Mouse (Mus musculus) myocyte (in vitro differentiated cells): ENCODE results near the gene Ibsp.

Experiments used
- CEBPB ChIP-seq: IDR thresholded peaks from 2 replicates; pipeline ENCODE4 v1.6.1; 2011; ENCODE audit warnings: mild to moderate bottlenecking, moderate library complexity; ENCODE audit not compliant: poor library complexity, insufficient read depth, severe bottlenecking
- E2F4 ChIP-seq: IDR thresholded peaks from one replicate; pipeline ENCODE4 v1.6.1; 2011; ENCODE audit warnings: mild to moderate bottlenecking, control low read depth, moderate library complexity; ENCODE audit not compliant: insufficient read depth
- MAX ChIP-seq: IDR thresholded peaks from one replicate; pipeline ENCODE4 v1.6.1; 2011; ENCODE audit warnings: low read depth, mild to moderate bottlenecking, control low read depth
- POLR2A ChIP-seq: IDR thresholded peaks from one replicate; pipeline ENCODE4 v1.6.1; 2011; ENCODE audit warnings: low read depth, mild to moderate bottlenecking, control low read depth, moderate library complexity; ENCODE audit not compliant: insufficient read length
- POLR2AphosphoS2 ChIP-seq: IDR thresholded peaks from one replicate; pipeline ENCODE4 v1.6.1; 2011; ENCODE audit warnings: low read depth, control low read depth; ENCODE audit not compliant: insufficient read length
- REST ChIP-seq: IDR thresholded peaks from one replicate; pipeline ENCODE4 v1.6.1; 2011; ENCODE audit warnings: mild to moderate bottlenecking, control low read depth, moderate library complexity; ENCODE audit not compliant: insufficient read depth, insufficient read length
- TCF12 ChIP-seq: IDR thresholded peaks from one replicate; pipeline ENCODE4 v1.6.1; 2011; ENCODE audit warnings: mild to moderate bottlenecking, control low read depth; ENCODE audit not compliant: poor library complexity, insufficient read depth, severe bottlenecking

GRCm38 (mm10) chr5:104337491-104337890, 38.5 kb downstream of the Ibsp start:
- TF ChIP-seq POLR2A (no peak), CEBPB (no peak), REST (no peak), TCF12 (no peak), E2F4 (no peak), POLR2AphosphoS2 (no peak), MAX (no peak)
